Mouse (Mus musculus) ES-E14 (cell line): ENCODE data around the gene Kcnk5.

Experiments used
- CHD2 ChIP-seq: IDR thresholded peaks from 2 replicates; pipeline ENCODE4 v1.6.1; 2014; ENCODE audit warnings: mild to moderate bottlenecking, low read depth, low read length, inconsistent platforms
- HCFC1 ChIP-seq: IDR thresholded peaks from 2 replicates; pipeline ENCODE4 v1.6.1; 2012; ENCODE audit warnings: low read length, inconsistent platforms, borderline replicate concordance; ENCODE audit not compliant: insufficient read depth
- MAFK ChIP-seq: IDR thresholded peaks from 2 replicates; pipeline ENCODE4 v1.6.1; 2014; ENCODE audit warnings: mild to moderate bottlenecking, low read depth, low read length, inconsistent platforms; ENCODE audit not compliant: insufficient read depth
- ZC3H11A ChIP-seq: IDR thresholded peaks from 2 replicates; pipeline ENCODE4 v1.6.1; 2012; ENCODE audit warnings: low read depth, mild to moderate bottlenecking, inconsistent platforms, low read length, borderline replicate concordance
- ZNF384 ChIP-seq: IDR thresholded peaks from 2 replicates; pipeline ENCODE4 v1.6.1; 2012; ENCODE audit warnings: low read depth, low read length, inconsistent platforms

DNA sequence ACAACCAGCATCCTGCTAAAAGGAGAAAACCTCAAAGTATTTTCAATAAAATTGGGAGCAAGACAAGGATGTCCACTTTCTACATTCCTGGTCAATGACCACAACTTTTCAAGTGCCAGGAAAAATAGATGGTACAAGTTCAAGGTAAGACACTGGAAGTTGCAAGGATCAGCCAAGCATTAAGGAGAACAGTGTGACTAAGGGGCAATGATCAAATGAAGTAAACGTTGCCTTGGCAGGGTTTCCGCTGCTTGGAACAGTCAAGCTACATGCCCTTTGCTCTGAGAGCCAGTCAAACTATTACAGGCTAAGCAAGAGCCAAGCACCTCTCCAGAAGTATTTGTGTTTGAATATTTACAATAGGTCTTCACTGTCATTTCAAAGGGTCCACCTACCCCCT lies 8.1 kb upstream of the Kcnk5 start:
- TF ChIP-seq MAFK (no peak), ZNF384 (no peak), CHD2 (no peak), ZC3H11A (no peak), HCFC1 (no peak)
